Mouse (Mus musculus): ENCODE measurements around the gene Tdrd1.

Gene Tdrd1

GRCm38 (mm10) chr19:56828305-56828704 is 2.3 kb downstream of the Tdrd1 start:
- in situ Hi-C loops (cut with MboI, MseI) = no loop called here

GRCm38 (mm10) chr19:56829267-56829666 is 3.3 kb downstream of the Tdrd1 start:
- in situ Hi-C loops (cut with MboI, MseI) = no loop called here

GRCm38 (mm10) chr19:56830163-56830562 is 4.2 kb downstream of the Tdrd1 start:
- in situ Hi-C loops (cut with MboI, MseI) = no loop called here

GRCm38 (mm10) chr19:56835340-56835739 is 9.3 kb downstream of the Tdrd1 start:
- in situ Hi-C loops (cut with MboI, MseI) = no loop called here

GRCm38 (mm10) chr19:56838942-56839706 is 13.1 kb downstream of the Tdrd1 start:
- in situ Hi-C loops (cut with MboI, MseI) = no loop called here

GRCm38 (mm10) chr19:56842974-56843373 is 17.0 kb downstream of the Tdrd1 start:
- in situ Hi-C loops (cut with MboI, MseI) = no loop called here

- in situ Hi-C loops (cut with MboI, MseI) = no loop called here
Measured at GRCm38 (mm10) chr19:56852590-56852989, 26.6 kb downstream of the Tdrd1 start.

GRCm38 (mm10) chr19:56856455-56856854 is 30.4 kb downstream of the Tdrd1 start:
- in situ Hi-C loops (cut with MboI, MseI) = no loop called here

GRCm38 (mm10) chr19:56867701-56868100 is 41.7 kb downstream of the Tdrd1 start:
- in situ Hi-C loops (cut with MboI, MseI) = loop anchor here (10.0 kb wide), 1 partner anchor 533 kb away; no protein-coding TSS in a partner anchor

GRCm38 (mm10) chr19:56873816-56874600 is 48.0 kb downstream of the Tdrd1 start, which contains the start of gene Vwa2:
TSS of gene Vwa2 (plus strand) at chr19:56874249.
- in situ Hi-C loops (cut with MboI, MseI) = no loop called here

- in situ Hi-C loops (cut with MboI, MseI) = no loop called here
Measured at GRCm38 (mm10) chr19:56874601-56875315, 48.7 kb downstream of the Tdrd1 start.

- in situ Hi-C loops (cut with MboI, MseI) = no loop called here
Measured at GRCm38 (mm10) chr19:56877364-56877763, 51.4 kb downstream of the Tdrd1 start.

GRCm38 (mm10) chr19:56887879-56888278 is 61.9 kb downstream of the Tdrd1 start:
- in situ Hi-C loops (cut with MboI, MseI) = no loop called here

- in situ Hi-C loops (cut with MboI, MseI) = no loop called here
Measured at GRCm38 (mm10) chr19:56888654-56889053, 62.6 kb downstream of the Tdrd1 start.

- in situ Hi-C loops (cut with MboI, MseI) = no loop called here
Measured at GRCm38 (mm10) chr19:56891438-56891837, 65.4 kb downstream of the Tdrd1 start.

GRCm38 (mm10) chr19:56892586-56892985 is 66.6 kb downstream of the Tdrd1 start:
- in situ Hi-C loops (cut with MboI, MseI) = no loop called here

GRCm38 (mm10) chr19:56893326-56893725 is 67.3 kb downstream of the Tdrd1 start:
- in situ Hi-C loops (cut with MboI, MseI) = no loop called here

GRCm38 (mm10) chr19:56897654-56898053 is 71.6 kb downstream of the Tdrd1 start:
- in situ Hi-C loops (cut with MboI, MseI) = no loop called here

GRCm38 (mm10) chr19:56904095-56904494 is 78.1 kb downstream of the Tdrd1 start:
- in situ Hi-C loops (cut with MboI, MseI) = no loop called here

- in situ Hi-C loops (cut with MboI, MseI) = no loop called here
Measured at GRCm38 (mm10) chr19:56905395-56905794, 79.4 kb downstream of the Tdrd1 start.

- in situ Hi-C loops (cut with MboI, MseI) = no loop called here
Measured at GRCm38 (mm10) chr19:56907850-56908249, 81.8 kb downstream of the Tdrd1 start.
